Mouse (Mus musculus) liver (tissue): Measurements from ENCODE around the gene Fam102a.

Source experiments
- DNase-seq: peaks from one replicate; pipeline ENCODE4 v3.0.0-alpha.2; 2020; ENCODE audit warnings: mixed read lengths

Gene Fam102a

DNA sequence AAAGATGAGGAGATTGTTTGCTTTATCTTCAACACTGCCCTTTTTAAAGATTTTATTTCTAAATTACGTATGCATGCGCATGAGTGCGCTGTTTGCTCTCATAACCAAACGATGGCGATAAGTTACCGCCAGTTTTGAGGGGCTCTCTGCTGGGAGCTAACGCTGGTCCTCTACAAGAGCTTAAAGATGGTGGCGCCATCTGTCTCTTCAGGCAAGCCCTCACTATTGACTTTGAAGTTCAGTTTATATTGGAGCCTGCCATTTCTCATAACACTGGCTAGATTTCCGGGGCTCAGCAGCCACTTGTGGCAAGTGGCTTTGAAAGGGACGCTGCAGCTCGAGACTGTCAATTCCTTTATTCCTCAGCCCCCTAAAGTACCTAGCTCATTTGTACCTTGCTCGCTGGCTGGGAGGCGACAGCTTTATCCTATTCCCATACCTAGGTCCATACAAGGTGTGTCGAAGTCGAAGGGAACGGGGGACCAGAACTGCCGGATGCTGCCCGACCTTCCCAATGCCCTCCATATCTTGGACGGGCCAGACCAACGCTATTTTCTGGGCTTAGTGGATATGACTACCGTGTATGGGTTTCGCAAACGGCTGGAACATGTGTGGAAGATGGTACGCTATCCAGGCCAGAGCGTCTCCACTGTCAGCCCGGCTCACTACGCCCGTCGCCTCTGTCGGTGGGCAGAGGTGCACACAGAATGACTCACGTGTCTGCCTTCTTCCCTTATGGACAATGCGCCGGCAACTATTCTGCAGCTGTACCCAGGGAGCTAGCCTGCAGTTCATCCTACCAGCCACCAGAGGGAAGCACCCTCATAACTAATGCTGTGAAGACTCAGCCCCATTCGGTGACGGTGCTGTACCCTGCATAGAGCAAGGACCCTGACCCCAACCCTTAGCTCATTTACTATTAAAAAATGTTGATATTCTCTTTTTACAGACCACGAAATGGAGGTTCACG, 48.0 kb downstream of the Fam102a start:
- peak; percentile 78 for DNase-seq

DNA sequence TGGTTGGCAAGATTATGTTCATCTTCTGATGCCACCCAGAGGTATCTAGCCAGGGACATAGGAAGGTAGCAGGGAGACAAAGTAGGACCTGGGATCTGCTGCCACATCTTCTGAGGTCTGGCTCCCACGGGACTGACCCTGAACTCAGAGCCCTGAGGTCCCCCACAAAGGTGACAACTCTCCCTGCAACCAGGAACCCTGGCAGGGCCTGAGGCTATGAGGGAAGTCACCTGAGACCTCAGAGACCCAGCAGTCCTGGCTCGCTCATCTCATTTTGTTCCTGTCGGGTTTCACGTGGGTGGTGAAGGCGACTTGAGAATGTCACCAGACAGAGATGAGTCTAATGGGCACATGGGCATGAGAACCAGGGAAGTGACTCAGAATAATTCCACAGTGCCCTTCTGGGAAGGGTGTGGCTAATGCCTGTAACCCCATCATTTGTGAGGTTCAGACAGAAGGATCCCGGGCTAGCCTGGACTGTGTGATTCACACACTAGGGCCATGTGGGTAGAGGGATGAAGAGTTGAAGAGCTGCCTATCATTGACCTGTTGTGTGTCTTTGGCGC, 50.1 kb downstream of the Fam102a start:
- DNase-seq, result no peak

GRCm38 (mm10) chr2:32586871-32587351, 51.8 kb downstream of the Fam102a start, which contains the start of gene St6galnac4:
St6galnac4 (plus strand) TSS chr2:32587095.
- DNase-seq, result peak; percentile 94

DNA sequence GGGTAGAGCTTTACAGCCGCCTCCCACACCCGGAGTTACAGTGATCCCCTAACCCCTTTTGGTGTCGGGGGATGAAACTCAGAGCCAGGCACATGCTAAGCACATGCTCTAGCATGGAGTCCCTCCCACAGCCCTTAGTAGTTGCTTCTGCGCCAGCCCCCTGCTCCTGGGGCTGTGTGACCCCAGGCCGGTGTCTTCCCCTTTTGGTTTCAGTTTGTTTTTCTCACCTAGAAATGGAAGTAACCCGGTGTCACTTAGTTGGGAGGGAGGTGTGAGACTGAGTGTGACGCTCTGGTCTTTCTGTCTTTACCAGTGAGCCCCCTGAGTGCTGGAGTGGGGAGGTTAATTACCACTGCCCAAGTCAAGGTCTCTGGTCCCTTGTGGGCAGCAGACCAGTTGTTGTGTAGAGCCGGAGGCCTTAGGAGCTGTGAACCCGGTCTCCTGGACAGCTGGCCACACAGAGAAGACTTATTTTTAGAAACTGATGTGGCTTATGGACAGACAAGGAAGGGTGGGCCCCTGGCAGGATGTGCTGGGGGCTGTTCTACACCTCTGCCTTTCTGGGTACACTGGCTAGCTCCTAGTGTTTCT, 52.7 kb downstream of the Fam102a start:
- no peak for DNase-seq

DNA sequence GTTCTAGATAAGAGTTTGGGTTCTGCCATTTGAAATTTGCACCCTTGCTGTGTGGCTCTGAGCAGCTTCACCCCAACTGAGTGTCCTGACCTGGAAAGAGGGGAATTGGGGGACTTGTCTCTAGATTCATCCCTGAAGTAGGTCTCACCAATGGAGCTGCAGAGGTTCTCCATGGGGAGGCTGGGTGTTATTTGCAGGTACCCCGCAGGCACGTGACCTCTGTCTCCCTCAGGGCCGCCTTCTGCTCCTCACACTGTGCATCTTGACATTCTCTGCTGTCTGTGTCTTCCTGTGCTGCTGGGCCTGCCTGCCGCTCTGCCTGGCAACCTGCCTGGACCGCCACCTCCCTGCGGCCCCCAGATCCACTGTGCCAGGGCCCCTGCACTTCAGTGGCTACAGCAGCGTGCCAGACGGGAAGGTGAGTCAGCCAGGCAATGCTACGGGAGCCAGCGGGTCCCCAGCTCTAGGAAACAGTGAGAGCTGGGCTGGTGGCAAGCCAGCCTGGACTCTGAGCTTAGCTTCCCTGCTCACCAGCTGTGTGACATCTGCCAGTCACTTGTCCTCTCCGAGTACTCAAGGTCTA, 54.2 kb downstream of the Fam102a start:
- no peak for DNase-seq

GRCm38 (mm10) chr2:32590224-32590623, 55.1 kb downstream of the Fam102a start:
- no peak for DNase-seq

DNA sequence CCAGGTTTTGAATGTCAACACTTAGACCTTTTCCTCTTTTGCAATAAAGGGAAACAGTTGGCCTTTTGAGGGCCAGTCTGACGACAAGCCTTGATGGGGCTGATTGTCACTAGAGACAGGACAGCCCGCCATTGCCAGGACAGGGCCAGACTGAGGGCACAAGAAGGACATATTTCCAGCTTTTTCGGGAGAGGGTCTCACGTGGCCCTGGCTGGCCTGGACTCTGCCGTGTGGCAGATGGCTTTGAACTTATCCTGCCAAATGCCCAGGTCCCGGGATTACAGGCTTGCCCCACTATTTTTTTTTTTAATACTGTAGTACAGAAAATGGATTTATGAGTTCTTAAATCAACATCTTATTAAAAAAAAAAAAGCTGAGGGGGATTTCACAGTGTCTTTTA, 56.1 kb downstream of the Fam102a start:
- no peak for DNase-seq

DNA sequence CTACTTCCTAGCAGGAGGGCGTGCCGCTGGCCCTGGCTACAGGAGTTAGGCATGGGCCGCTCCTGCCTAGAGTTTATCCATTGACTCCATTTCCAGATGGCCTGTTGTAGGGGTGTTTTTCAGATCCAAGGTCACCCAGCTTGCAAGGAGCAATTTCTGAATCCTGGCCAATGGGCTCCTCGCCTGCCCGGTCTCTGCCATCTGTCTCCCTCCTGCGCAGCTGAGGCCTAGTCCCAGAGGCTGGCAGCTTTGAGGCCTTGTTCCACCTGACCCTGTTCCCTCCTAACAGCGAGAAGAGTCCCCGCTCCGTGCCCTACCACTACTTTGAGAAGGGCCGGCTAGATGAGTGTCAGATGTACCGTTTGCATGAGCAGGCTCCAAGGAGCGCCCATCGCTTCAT, 61.6 kb downstream of the Fam102a start:
- DNase-seq, result no peak

DNA sequence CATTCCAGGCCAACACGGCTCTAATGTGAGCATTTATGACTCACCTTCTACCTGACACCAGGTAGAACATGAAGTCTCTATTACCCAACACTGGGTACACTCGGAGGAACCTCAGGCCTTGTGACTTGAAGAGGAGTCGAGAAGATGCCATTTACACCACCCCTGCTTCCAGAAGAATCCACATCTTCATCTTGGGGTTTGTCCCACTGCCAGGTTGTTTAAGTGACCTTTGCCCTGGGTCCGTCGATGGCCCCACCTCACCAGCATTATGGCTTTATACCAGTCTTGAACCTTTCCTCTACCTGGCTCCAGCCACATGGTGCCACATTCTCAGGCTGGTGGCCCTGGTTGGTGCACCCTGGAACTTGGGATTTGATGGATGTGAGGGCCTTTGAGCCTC, 62.1 kb downstream of the Fam102a start:
- no peak for DNase-seq

DNA sequence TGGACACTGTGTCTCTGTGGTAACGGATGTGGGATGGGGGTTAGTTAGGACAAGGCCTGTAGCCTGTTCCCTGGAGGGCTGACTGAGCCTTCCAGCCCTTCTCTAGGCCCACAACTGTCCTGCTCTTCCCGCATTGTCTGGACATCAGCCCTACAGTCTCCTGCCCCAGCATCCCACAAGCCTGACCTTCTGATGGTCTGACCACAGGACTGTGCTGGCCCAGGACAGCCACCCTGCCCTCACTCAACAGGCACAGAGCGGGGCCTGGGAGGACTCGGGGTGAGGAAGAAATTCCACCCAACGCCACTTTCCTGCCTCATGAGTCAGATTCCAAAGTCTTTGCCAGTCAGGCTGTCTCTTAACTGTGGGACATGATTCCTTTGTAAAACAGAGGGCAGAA, 62.6 kb downstream of the Fam102a start:
- DNase-seq, result no peak

GRCm38 (mm10) chr2:32598506-32598905, 63.4 kb downstream of the Fam102a start:
- DNase-seq, result no peak

DNA sequence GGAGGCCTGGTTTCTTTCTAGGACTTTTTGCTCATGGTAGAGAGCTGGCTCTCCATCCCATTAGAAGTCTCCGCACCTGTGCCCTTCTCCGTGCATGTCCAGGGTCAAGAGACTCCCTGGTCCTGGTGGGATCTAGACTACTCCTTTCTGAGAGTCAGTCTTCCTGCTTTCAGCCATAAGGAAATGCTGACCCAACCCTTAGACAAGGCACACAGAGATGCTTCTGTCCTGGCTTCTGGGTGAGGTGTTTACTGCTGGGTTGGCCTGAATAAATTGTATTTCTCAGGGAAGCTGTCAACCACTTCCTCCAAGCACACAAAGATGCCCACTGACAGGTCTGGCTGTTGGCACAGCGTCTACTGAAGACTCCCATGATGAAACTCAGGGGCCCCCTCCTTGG, 64.3 kb downstream of the Fam102a start, which contains the start of gene St6galnac6:
St6galnac6 (plus strand) TSS at position 301 of the 400 bp plus-strand sequence.
- no peak for DNase-seq

DNA sequence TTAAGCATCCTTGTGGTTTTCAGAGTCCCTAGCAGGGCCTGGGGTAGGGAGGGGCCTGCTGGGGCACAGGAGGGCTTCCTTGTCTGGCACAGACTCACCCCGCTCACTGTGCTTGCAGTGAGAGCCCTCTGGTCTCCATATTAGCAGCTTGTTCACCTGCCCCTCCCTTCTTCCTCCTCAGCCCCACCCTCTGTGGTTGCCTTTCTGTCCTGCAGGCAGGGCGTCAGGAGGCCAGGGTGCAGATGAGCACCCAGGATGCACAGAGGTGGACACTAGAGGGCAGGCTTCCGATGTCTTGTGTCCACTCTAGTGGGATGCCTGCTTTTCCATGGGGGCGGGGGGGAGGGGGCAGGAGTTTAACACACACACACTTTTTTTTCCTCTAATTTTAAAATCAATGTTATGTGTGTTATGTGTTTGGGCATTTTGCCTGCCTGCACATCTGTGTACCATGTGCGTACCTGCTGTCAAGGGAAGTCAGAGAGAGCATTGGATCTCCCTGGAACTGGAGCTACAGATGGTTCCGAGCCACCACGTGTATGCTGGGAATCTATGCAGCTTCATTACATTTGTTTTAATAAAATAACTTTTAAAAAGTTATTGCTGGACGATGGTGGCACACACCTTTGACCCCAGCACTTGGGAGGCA, 66.4 kb downstream of the Fam102a start:
- peak; percentile 81 for DNase-seq

DNA sequence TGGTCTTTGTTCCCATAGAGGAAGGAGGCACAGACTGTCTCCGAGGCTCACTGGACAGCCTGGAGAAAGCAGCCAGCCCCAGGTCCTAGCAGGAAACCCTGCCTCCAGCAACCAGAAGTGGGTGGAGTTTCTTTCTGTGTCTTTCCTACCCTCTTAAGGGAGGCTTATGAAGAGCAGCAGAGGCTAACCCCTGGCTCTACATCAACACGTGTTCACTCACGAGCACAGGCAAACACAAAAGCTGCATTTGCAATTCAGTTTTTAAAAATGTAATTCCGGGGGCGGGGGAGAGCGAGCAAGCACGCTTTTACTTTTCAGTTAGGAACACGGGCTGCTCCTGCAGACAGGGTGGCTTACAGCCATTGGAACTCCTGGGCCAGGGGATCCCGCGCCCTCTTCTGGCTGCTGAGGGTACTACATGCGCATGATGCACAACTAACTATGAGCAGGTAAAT, 67.5 kb downstream of the Fam102a start:
- DNase-seq, result peak; percentile 89

- peak; percentile 46 for DNase-seq
Measured at GRCm38 (mm10) chr2:32604631-32605030, 69.5 kb downstream of the Fam102a start.

GRCm38 (mm10) chr2:32606161-32607142, 71.3 kb downstream of the Fam102a start:
- peak; percentile 94 for DNase-seq

GRCm38 (mm10) chr2:32607262-32607947, 72.3 kb downstream of the Fam102a start:
- peak; percentile 60 for DNase-seq

- peak; percentile 88 for DNase-seq
Measured at GRCm38 (mm10) chr2:32608141-32608777, 73.1 kb downstream of the Fam102a start.

DNA sequence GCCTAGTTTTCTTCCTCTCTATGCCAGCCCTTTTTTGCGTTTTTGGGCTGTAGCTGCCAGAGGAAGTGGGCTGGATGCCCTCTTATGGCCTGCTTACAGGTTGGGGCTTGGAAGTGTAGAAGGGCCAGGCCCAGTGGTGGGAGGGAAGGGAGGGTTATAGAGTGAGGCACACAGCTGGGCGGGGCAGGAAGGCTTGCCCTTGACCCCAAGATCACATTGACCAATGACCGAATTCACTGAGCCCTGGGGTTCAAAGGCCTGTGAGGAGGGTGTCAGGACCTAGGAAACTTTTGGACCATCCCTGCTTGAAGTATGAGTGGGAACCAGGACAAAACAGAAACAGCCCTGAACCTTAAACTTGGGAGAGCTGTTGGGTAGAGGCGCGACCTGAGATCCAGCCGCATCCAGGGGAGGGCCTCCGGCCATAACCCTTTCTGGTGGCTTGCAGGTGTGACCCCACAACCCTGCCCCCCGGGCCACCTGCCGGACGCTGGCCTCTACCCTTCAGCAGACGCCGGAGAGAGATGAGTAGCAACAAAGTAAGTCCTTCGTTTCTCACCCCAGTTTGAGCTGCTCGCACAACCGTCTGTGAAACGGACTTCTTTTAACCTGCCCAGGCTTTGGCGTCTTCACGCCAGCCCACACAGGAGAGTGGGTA, 73.8 kb downstream of the Fam102a start:
- DNase-seq, result no peak
